Mouse (Mus musculus) intestine, embryonic 14.5 days (tissue): ENCODE data around the gene Slc9b2. TPM values are rescaled to one million over a fixed set of nuclear protein-coding genes. Genes with fewer than 3 reads are reported as not detected.

ENCODE experiments used
- ATAC-seq: fragments of 200-750 bp; cut with Nextera tagmentation; replicated peaks from 2 replicates; pipeline ENCODE4 v1.8.0; 2017; ENCODE audit warnings: low read depth, moderate number of reproducible peaks, moderate TSS enrichment, moderate library complexity; ENCODE audit not compliant: low FRiP score, low TSS enrichment
- DNase-seq: peaks from one replicate; pipeline ENCODE4 v3.0.0-alpha.2; 2018; ENCODE audit warnings: low spot score
- H3K27ac ChIP-seq: fragments of 300-500 bp; sonication (generic); 2 replicates; pipeline ENCODE4 v1.5.1; 2014; ENCODE audit warnings: low read depth, mild to moderate bottlenecking, control low read depth
- H3K27me3 ChIP-seq: fragments of 300-500 bp; sonication (generic); replicated peaks from 2 replicates; pipeline ENCODE4 v1.6.1; 2014; ENCODE audit warnings: low read length, control low read depth; ENCODE audit not compliant: control insufficient read depth, insufficient read depth
- H3K36me3 ChIP-seq: fragments of 300-500 bp; sonication (generic); 2 replicates; pipeline ENCODE4 v1.6.1; 2014; ENCODE audit warnings: low read length, control low read depth; ENCODE audit not compliant: control insufficient read depth, insufficient read depth
- H3K4me1 ChIP-seq: fragments of 300-500 bp; sonication (generic); replicated peaks from 2 replicates; pipeline ENCODE4 v1.6.1; 2014; ENCODE audit warnings: low read length, control low read depth, mixed read lengths; ENCODE audit not compliant: control insufficient read depth, insufficient read depth
- H3K4me2 ChIP-seq: fragments of 300-500 bp; sonication (generic); 2 replicates; pipeline ENCODE4 v1.6.1; 2014; ENCODE audit warnings: low read length
- H3K4me3 ChIP-seq: fragments of 300-500 bp; sonication (generic); 2 replicates; pipeline ENCODE4 v1.5.1; 2014; ENCODE audit warnings: low read depth, low read length, control low read depth, mixed read lengths
- H3K9ac ChIP-seq: fragments of 300-500 bp; sonication (generic); 2 replicates; pipeline ENCODE4 v1.6.1; 2014; ENCODE audit warnings: mild to moderate bottlenecking, low read length
- H3K9me3 ChIP-seq: fragments of 300-500 bp; sonication (generic); 2 replicates; pipeline ENCODE4 v1.6.1; 2016; ENCODE audit warnings: low read length, control low read depth; ENCODE audit not compliant: control insufficient read depth
- WGBS: fragments of 180-500 bp; shearing (Covaris S2); extraction: QIAGEN DNeasy Blood & Tissue Kit; methylation state at CpG from one replicate; pipeline ENCODE4 v1.1.7; 2014; 5-methylcytosine and 5-hydroxymethylcytosine counted together
- polyA plus RNA-seq: library from polyadenylated mRNA; unstranded; fragments of >200 nt; fragmentation: Nextera tagmentation; extraction: Ambion mirVana; gene quantifications from 2 replicates; pipeline ENCODE4 v1.2.1, GENCODE M21; 2014

Gene Slc9b2
- polyA plus RNA-seq, 1 experiment from 2014 or later = 3.1 TPM

GRCm38 (mm10) chr3:135280669-135281415 lies 26.7 kb upstream of the Slc9b2 start, which contains the start of gene Bdh2:
Bdh2 (plus strand) TSS chr3:135281221.
- peak within 1 kb of the TSS; percentile 1; the same call in 1 of the 2 replicates for H3K9ac ChIP-seq
- 0 out of 2 replicates have a peak, but pooled peaks cover 3% of the 10 kb centered on the region for H3K4me1 ChIP-seq
- 0 out of 2 replicates have a peak within 1 kb of the TSS, but pooled peaks have one; percentile 17 for H3K27ac ChIP-seq
- H3K4me3 ChIP-seq = peak within 1 kb of the TSS; percentile 28
- peak; percentile 89 for DNase-seq
- ATAC-seq = peak; percentile 81
- WGBS = 19% methylated on average over 14 of the region's 14 CpGs
- H3K27me3 ChIP-seq = no peaks in the 10 kb centered on the region
- H3K36me3 ChIP-seq = no peaks in the 10 kb centered on the region
- H3K9me3 ChIP-seq = no peaks in the 10 kb centered on the region
- H3K4me2 ChIP-seq = peak within 1 kb of the TSS; percentile 43

DNA sequence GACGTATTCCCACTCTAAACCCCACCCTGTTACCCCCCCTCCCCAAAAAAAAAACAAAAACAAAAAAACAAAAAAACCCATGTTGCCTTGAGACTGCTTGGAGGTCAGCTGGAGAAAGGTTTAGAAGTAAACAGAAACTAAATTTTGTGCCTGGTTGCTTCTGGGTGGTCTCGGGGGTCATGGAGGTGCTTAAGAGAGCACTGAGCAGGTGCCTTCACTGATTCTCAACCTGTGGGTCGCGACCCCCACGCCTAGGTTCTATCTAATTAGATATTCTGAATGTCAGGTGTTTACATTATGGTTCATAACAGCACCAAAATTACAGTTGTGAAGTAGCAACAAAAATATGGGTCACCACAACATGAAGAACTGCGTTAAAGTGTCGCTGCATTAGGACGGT lies 25.8 kb upstream of the Slc9b2 start:
- DNase-seq (no peak), ATAC-seq (no peak)
- H3K27ac ChIP-seq = no peak overlapping the region
- H3K4me3 ChIP-seq = no peak overlapping the region
- H3K4me1 ChIP-seq = 0 out of 2 replicates have a peak, but pooled peaks cover 3% of the 10 kb centered on the region
- 0 out of 2 replicates have a peak overlapping the region, but pooled peaks have one; percentile 1 for H3K9ac ChIP-seq
- WGBS = 59% methylated on average over 8 of the region's 8 CpGs
- H3K27me3 ChIP-seq = no peaks in the 10 kb centered on the region
- H3K36me3 ChIP-seq = no peaks in the 10 kb centered on the region
- H3K4me2 ChIP-seq = peak overlapping the region; percentile 43
- H3K9me3 ChIP-seq = no peaks in the 10 kb centered on the region

DNA sequence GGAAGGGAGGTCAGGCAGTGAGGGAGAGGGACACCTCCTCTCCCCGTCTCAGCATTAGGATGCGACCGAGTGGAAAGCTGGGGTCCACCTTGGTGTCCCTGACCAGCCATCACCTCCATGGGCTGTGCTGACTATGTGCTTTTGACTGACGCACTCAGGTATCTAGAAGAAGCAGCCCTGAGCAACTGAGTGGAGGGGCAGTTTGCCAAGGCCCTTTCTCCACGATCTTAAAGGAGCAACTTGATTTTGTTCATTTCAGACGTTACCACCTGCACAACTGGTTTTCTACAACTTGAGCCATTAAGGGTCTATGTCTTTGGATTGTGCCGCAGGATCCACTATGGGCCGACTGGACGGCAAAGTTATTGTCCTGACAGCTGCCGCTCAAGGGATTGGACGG lies 22.2 kb upstream of the Slc9b2 start:
- WGBS = 89% methylated on average over 11 of the region's 11 CpGs
- no peaks in the 10 kb centered on the region for H3K9me3 ChIP-seq
- 0 out of 2 replicates have a peak, but pooled peaks cover 3% of the 10 kb centered on the region for H3K4me1 ChIP-seq
- H3K36me3 ChIP-seq = no peaks in the 10 kb centered on the region
- H3K27ac ChIP-seq = no peak overlapping the region
- no peak overlapping the region for H3K9ac ChIP-seq
- H3K27me3 ChIP-seq = no peaks in the 10 kb centered on the region
- no peak overlapping the region for H3K4me2 ChIP-seq
- DNase-seq (no peak), ATAC-seq (no peak)
- no peak overlapping the region for H3K4me3 ChIP-seq

- DNase-seq (no peak), ATAC-seq (no peak)
- Histone ChIP-seq H3K4me2 (no peak overlapping the region), H3K4me3 (no peak overlapping the region), H3K9me3 (no peaks in the 10 kb centered on the region), H3K4me1 (0 out of 2 replicates have a peak, but pooled peaks cover under 1% of the 10 kb centered on the region), H3K36me3 (no peaks in the 10 kb centered on the region), H3K27me3 (no peaks in the 10 kb centered on the region), H3K9ac (no peak overlapping the region), H3K27ac (no peak overlapping the region)
- 64% methylated on average over 3 of the region's 3 CpGs for WGBS
Measured at GRCm38 (mm10) chr3:135285807-135286206, 21.7 kb upstream of the Slc9b2 start.

- Histone ChIP-seq H3K9me3 (no peaks in the 10 kb centered on the region), H3K27me3 (no peaks in the 10 kb centered on the region), H3K36me3 (no peaks in the 10 kb centered on the region), H3K27ac (no peak overlapping the region), H3K4me1 (no peaks in the 10 kb centered on the region), H3K4me3 (no peak overlapping the region), H3K9ac (no peak overlapping the region), H3K4me2 (no peak overlapping the region)
- 82% methylated on average over 8 of the region's 8 CpGs for WGBS
- ATAC-seq (no peak), DNase-seq (no peak)
Measured at GRCm38 (mm10) chr3:135288138-135288750, 19.3 kb upstream of the Slc9b2 start.

DNA sequence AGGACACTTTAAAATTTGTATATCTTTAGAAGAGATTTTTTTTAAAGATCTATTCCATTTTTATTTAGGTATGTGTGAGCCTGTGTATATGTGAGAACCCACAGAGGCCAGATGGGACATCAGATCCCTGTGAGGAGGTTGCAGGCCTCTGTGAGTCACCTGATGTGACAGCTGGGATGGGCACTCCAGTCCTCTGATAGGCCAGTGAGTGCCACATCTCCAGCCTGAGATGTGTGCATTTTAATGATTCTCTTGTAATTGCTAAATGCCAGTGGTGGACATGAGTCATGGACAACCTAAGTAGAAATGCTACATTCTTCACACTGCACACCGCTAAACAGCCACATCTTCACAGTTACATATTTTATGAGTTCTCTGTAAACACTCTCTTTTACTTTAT lies 18.4 kb upstream of the Slc9b2 start:
- 84% methylated on average over 1 of the region's 1 CpGs for WGBS
- Histone ChIP-seq H3K36me3 (no peaks in the 10 kb centered on the region), H3K27me3 (no peaks in the 10 kb centered on the region), H3K4me1 (no peaks in the 10 kb centered on the region), H3K9ac (no peak overlapping the region), H3K9me3 (no peaks in the 10 kb centered on the region), H3K4me3 (no peak overlapping the region), H3K27ac (no peak overlapping the region), H3K4me2 (no peak overlapping the region)
- ATAC-seq (no peak), DNase-seq (no peak)

GRCm38 (mm10) chr3:135290249-135290894 lies 17.1 kb upstream of the Slc9b2 start:
- WGBS = 100% methylated on average over 7 of the region's 7 CpGs
- ATAC-seq (peak; percentile 79), DNase-seq (peak; percentile 62)
- no peaks in the 10 kb centered on the region for H3K27me3 ChIP-seq
- H3K4me1 ChIP-seq = no peaks in the 10 kb centered on the region
- no peaks in the 10 kb centered on the region for H3K9me3 ChIP-seq
- H3K4me3 ChIP-seq = no peak overlapping the region
- no peak overlapping the region for H3K9ac ChIP-seq
- H3K27ac ChIP-seq = no peak overlapping the region
- no peaks in the 10 kb centered on the region for H3K36me3 ChIP-seq
- no peak overlapping the region for H3K4me2 ChIP-seq

DNA sequence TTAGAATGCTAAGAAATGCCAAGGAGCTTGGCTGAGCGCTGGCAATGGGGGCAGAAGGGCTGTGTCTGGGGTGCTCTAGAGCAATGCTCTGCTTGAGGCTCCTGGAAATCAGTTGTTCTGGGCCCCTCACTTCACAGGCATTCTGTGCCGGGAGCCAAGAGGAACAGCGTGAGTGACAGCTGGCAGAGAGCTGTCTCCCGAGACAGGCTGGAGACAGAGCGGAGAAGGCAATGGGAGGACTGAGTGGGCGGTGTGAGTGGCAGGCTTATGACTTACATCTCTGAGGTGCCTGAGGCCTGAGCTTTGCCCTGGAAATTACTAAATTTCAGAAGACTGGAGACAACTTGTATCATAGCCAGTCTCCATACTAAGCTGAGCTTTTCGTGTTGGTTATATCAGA lies 13.8 kb upstream of the Slc9b2 start:
- no peak overlapping the region for H3K9ac ChIP-seq

More for the DNA sequence above, 13.8 kb upstream of the Slc9b2 start:
- Histone ChIP-seq H3K4me1 (no peaks in the 10 kb centered on the region), H3K27ac (no peak overlapping the region), H3K4me3 (no peak overlapping the region), H3K27me3 (no peaks in the 10 kb centered on the region), H3K36me3 (no peaks in the 10 kb centered on the region), H3K9me3 (no peaks in the 10 kb centered on the region), H3K4me2 (no peak overlapping the region)
- DNase-seq = no peak
- WGBS = 64% methylated on average over 7 of the region's 7 CpGs
- no peak for ATAC-seq
